Mouse (Mus musculus) granulocyte monocyte progenitor cell, adult 5-6 weeks (primary cell): ENCODE measurements around the gene Zfp180. TPM values are rescaled to one million over a fixed set of nuclear protein-coding genes. Genes with fewer than 3 reads are reported as not detected.
"Not testable (repeated sequence)": the region's sequence is repeated elsewhere in the genome, so short reads cannot be mapped to it uniquely, and the experiment has no call there.

Source experiments
- ATAC-seq: replicated peaks from 2 replicates; pipeline ENCODE4 v1.8.0; 2016; ENCODE audit warnings: mild to moderate bottlenecking, moderate TSS enrichment, inconsistent platforms; ENCODE audit not compliant: poor library complexity, severe bottlenecking
- total RNA-seq, 2 experiments: library from RNA; stranded (forward) in 1 of 2; stranded (reverse) in 1 of 2; fragments of 200-712, 200-1000 nt in 1 of 2; fragments of >200 nt in 1 of 2; fragmentation: Nextera tagmentation in 1 of 2; gene quantifications; 2 replicates each; pipeline ENCODE4 v1.2.3; 2014 to 2017

Zfp180 gene
- 16.5 and 20.9 TPM in 2 replicates for total RNA-seq (2014; fragmentation: Nextera tagmentation)
- 13.9 and 25.8 TPM in 2 replicates for total RNA-seq (2017)

DNA sequence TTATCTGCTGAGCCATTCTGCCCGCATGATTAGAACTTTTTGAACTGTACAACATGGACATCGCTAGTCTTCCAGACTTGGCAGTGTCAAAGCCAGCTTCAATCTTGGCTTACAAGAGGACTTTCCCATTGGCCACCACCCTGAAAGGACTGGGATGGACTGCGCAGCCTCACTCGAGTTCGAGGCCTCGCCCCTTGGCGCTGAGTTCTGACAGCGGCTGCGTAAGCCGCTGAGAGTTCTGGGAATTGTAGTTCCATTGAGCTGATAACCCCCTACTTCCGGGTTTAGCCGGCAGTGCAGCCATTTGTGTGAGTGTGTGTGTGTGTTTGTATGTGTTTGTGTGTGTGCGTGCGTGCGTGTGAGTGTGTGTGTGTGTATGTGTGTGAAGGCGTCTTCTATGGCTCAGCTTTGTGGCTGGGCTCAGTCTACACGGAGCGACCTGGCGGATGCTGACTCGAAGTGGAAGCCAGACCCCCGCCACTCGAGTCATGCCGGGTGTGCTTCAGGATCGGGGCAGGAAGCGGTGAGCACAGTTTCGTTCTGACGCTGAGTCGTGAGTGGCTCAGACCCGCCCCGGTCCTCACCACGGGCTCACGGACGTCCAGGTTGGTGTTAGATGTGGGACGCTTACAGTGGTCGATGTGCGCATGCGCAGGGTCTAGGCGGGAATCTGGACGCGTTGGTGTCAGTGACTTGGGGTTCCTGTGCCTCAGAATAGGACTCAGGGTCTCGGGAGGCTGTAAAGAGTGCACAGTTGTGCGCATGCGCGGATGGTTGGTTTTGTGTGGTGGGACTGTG, at the start of gene Zfp180:
TSS of gene Zfp180 (plus strand) at position 291 of the 798 bp plus-strand sequence.
- ATAC-seq = peak; percentile 89

DNA sequence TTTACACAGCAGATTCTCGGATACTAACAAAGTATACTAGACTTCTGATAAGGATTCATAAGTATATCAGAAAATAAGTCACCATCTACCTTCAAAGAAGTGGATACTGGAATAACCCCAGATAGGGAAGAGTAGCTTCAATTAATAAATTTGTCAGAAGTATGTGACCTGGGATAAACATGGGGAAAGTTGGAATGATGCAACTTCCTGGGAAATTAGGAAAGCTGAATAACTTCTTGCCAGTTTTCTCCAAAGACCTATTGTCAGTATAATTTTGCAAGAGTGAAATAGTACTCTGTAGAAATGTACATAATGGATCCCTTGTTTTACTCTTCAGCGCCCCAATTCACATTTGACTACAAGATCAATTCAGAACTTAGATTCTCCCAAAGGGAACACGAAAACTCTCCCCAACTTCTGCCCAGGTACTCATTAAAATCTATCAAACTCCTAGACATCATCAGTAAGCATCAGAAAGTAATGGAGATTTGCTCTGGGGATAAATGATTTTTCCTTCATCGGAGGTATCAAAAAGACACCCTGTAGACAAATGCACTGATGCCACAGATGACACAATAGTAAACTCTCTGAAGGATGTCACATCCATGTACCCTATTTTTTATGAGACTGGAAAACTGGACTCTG, 28.9 kb upstream of the Zfp180 start, which contains the start of gene Vmn1r183:
TSS of gene Vmn1r183 (plus strand) at position 595 of the 645 bp plus-strand sequence.
- ATAC-seq = no peak

DNA sequence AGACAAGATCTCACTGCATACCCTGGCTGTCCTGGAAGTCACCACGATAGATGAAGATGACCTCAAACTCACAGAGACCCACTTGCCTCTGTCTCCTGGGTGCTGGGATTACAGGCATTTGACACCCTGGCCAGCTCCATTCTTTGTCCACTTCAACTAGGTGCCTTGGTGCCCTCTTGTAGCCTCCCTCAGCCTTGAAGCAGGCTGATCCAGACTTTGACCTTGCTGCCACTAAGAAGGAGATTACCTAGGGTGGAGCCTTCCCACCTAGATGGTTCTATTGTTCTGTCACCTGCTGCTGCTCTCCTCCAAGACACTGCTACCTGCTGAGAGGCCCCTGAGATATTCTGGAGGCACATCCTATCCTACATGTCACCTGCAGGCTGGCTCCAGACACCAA, 7.3 kb upstream of the Zfp180 start:
- not testable (repeated sequence) for ATAC-seq

DNA sequence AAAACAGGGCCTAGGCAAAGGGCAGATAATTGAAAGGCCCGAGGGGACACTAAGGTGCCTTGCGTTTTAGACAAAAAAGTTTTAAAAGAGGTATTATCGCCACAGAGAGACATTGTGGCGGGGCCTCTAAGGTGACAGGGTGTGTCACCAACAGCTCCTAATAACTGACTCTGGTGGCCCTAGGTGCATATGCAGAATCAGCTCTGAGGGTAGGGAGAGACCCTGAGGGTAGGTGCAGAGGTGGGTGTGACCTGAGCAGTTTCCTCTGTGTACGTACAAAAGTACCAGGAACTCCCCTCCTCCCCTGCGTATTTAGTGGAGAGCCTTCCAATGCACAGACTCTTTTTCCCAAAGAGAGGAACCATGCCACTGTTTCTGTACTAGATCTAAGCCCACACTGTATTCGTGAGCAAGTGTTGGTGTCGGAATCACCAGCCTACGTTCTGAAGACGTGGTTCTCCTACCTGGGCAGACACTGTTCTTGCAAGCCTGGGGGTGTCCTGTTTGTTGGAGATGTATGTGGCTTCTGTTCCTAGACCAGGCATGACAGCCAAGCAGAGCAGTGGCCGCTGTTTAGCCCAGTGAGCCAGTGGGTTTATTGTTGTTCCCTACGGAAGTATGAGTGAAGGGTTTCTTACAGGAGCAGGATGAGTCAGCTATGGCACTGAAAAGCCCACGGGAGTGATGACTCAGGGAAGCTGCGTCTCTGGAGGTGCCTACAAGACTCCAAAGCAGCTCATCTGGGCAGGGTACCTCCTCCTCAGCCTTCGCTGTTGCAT, 922 bp downstream of the Zfp180 start:
- peak; percentile 12 for ATAC-seq

DNA sequence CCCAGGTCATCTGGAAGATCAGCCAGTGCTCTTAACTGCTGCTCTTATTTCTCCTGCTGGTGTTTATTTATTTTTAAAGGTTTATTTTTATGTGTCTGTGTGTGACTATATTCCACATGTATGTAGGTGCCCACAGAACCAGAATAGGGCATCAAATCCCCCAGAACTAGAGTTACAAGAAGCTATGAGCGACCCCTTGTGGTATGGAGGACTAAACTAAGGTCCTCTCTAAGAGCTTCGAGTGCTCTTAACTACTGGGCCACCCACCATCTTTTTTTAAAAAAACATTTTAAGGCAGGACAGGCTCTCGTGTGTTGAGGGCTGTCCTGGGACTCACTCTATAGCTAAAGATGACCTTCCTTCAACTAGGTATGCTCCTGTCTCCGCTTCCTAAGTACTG, 5.1 kb downstream of the Zfp180 start:
- ATAC-seq = no peak

DNA sequence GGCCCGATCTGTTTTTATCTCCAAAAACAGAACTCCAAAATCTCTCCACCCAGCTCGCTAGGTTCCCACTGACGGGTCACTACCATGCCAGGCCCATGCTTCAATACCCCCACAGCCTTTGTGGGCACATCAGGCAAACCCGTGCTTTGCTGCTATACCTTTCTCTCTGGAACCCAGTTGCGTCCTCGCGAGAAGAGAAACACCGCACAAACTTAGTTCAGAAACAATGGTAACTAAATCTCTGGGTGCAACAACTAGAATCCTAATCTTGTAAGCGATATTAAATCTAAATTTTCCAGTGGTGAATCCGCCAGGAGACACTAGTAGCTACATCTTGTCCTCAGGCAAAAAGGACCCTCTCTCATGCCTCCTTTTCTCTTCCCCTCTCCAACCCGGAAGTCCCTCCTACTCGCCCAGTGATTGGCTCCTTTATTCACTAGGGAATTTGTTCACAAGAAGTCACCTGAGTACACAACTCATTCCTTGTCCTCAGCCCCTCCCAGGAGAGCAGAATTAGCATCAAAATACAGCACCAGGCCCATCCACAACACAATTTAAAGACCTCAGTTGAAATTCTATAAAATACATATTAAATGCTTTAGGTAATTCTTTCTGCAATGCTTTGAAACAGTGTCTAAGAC, 5.9 kb downstream of the Zfp180 start:
- no peak for ATAC-seq

DNA sequence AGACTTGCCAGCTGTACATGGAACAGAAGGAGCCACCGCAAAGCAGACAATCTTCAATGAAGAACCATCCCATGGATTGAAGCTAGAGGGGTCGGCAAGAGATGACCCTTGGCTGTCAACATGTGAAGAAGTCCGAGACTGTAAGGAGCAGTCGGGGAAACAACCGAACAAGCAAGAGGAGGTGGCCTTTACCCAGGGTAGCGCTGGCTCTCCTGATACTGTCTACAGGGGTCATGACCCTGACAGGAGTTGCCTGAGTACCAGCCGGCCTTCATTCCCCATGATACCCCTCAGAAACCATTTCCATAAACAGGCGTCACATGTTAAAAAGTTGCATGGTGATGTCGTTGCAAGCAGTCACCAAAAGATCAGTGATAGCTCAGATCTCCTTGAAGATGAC, 22.7 kb downstream of the Zfp180 start:
- no peak for ATAC-seq

DNA sequence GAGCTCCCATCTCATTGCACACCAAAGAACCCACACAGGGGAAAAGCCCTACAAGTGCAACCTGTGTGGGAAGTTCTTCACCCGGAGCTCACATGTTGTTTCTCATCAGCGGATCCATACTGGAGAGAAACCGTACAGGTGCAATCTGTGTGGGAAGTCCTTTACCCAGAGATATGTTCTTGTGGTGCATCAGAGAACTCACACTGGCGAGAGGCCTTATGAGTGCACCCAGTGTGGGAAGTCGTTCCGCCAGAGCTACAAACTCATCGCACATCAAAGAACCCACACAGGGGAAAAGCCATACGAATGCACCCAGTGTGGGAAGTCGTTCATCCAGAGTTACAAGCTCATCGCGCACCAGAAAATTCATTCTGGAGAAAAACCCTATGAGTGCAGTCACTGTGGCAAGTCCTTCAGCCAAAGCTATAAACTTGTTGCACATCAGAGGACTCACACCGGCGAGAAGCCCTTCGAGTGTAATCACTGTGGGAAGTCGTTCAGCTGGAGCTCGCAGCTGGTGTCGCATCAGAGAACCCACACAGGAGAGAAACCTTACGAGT, 23.5 kb downstream of the Zfp180 start:
- ATAC-seq = no peak

DNA sequence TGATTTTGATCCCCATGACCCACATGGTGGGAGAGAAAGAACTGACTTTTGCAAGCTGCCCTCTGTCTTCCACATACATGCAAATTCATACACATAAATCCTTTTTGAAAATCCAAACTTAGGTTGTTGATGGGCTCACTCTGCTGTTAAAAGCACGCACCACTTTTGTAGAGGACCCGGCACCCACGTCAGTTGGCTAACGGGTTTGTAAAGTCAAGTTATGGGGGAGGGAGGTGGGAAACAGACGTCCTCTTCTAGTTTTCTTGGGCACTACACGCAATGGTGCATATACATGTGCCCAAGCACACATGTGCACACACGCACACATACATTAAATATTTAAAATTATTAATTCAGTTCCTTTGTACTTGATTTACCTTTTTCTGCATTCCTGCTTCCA, 29.1 kb downstream of the Zfp180 start:
- ATAC-seq = no peak

DNA sequence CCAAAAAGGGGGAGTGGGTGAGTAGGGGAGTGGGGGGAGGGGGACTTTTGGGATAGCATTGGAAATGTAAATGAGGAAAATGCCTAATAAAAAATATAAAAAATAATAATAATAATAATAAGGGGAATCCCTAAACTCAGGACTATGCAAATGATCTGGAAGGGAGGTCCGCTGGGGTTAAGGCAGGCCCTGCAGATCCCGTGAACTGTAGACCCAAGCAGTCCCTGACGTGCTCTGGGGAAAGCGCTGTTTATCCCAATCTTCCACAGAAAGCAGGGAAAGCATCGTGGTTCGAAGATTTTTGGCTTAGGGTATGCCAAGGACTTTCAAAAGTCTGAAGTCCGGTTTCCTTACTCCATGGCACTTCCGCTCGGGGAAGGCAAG, 30.0 kb downstream of the Zfp180 start:
- ATAC-seq = no peak

DNA sequence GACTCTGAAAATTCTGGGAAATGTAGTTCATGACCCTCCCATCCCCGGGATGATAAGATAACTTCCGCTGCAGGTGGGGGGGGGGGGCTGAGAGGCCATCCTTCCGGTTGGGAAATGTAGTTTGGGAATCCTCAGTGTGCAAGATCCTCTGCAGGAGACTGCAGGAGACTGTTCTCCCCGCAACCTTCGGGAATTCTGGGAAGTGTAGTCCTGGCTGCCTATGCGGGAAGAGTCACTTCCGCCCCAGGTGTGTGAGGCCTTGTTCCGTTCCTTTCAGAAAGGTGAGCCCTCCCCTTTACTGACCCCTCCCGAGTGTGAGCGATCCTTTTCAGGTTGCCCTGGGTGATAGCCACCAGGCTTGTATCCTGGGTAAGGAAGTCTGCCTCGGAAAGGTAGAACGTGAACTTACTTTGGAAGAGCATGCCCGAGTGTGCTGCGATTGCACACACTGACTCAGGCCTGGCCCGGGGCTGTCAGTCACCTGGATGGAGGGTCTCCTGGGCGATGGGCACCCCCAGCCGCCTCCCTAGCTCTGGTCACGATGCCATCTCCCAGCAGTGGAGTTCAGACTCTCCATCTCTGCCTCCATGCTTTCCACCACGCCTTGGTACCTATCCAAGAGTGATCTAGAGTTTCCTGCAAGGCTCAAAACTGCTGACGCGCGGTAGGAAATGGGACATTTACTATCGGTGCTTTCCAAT, 30.6 kb downstream of the Zfp180 start, which contains the start of gene Zfp112:
TSS of gene Zfp112 (plus strand) at position 159 of the 701 bp plus-strand sequence.
- peak; percentile 48 for ATAC-seq

DNA sequence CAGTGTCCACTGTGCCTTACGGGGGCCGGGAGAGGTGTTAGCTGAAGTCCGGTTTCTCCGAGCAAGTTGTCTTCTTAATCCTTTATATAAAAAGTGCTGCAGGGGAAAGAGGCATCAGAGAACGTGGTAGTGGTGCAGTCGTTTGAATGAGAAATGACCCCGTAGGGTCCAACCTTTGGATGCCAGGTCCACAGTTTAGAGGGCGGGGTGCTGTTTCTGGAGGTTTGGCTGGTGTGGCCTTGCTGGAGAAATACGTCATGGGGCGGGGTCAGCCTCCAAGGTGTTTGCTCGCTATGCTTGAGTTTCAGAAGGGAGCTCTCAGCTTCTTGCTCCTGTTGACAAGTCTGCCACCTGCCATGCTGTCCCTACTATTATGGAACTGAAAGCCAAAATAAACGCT, 31.3 kb downstream of the Zfp180 start:
- peak; percentile 68 for ATAC-seq

DNA sequence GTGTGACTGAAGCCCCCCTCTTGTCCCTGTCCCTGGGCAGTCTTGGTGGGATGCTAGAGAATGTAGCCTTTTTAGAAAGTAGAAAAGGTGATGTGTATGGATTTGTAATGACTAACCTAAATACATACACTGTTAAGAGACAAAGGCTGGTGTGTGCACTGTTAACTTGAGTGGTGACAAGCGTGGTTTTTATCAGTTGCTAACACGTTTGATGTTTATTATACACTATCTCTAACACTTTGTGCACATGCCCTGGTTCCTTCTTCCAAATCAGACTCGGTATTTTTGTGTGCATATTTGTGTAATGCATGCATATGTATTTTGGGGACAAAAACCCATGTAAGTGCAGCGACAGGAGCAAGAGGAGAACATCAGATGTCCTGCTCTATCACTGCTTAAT, 34.9 kb downstream of the Zfp180 start:
- no peak for ATAC-seq

DNA sequence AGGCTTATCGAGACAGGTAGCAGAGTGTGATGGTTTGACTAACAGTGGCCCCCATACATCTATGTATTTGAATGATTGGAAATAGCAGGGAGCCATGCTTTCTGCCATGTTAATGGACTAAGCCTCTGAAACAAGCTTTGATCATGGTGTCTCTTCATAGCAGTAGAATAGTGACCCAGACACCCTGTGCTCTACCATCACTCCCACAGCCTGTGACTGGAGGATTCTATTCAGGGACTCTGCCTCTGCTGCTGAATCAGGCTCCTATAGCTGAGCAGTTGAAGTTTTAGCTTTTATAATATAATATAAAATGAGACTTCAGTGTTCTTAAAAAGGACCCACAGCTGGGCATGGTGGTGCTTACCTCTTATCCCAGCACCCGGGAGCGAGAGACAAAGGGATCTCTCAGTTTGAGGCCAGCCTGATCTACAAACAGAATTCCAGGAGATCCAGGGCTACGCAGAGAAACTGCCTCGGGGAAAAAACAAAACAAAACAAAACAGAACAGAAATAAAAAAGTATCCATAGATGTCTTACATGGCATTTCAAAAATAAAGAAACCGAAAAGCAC, 51.8 kb downstream of the Zfp180 start:
- 0 out of 2 replicates have a peak, but pooled peaks have one; percentile 1 for ATAC-seq

DNA sequence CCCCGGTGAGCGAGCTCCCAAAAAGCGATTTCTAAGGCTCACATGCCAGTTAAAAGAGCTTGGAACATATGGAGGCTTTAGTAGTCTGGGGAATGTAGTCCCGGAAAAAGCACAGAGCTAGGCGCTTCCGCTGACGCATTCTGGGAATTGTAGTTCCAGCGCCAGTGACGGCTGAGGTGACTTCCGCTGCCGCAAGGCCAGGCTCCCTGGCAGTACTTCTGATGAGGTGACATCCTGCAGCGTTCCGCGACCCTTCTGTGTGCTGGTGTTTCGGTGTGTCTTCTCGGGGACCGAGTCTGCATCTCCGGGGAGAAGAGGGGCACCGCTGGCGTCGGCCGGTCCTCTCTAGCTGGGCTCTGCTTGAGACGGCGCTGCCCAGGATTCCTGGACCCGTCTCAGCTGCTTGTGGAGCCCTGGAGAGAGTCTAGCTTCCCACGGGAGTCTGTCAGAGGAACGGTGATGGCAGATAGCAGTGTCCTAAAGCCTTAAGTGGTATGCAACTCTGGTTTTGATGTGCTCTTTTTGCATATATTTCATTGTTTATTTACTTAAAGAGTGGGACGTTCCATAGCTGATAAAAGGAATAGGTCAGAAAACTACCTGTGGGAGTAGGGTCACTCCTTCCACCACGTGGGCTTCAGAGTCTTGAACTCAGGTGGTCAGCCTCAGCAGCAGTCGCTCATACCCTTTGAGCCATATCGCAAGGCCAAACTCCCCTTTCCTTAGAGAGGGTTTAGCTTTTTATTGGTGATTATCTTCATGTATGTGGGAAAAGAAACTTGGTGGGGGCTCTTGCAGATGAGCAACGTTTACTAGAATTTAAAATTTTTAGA, 52.5 kb downstream of the Zfp180 start, which contains the start of gene Zfp235:
TSS of gene Zfp235 (plus strand) at position 174 of the 833 bp plus-strand sequence.
- ATAC-seq = peak; percentile 100

DNA sequence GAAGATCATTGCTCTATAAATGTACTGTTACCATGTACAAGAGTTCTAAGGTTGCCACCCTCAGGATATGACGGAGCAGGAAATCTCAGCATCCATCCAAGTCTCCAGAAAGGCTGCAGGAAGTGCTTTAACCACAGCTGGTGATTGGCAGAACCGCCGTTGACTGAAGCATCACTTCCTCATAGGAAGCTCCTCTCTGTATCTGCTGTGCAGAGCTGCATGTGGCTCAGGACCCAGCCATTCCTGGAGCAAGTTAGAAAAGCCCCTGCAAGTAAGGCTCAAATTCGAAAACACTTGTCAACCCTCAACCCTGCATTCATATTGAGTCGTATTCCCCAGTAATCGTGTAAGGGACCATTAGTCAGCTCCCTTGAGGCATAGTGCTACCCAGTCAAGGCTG, 60.8 kb downstream of the Zfp180 start:
- ATAC-seq = peak; percentile 98

DNA sequence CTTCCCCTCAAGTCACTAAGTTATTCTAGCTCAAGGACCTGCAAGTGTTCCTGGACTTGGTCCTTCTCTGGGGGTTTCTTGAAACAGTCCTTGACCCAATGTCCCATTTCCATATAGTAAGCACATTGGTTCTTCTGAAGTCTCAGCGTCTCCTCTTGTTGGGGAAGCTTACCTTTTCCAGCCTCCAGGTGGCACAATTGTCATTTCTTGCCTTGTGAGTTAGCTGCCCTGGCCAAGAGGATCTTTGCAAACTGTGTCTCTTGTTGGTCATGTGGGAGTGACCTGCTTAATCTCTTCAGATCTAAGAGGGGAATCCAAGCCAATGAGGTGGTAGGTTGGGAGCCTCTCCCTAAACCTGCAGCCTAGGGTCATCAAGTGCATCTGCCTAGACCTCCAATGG, 71.5 kb downstream of the Zfp180 start:
- ATAC-seq = peak; percentile 90
